In the genomic region with DNA sequence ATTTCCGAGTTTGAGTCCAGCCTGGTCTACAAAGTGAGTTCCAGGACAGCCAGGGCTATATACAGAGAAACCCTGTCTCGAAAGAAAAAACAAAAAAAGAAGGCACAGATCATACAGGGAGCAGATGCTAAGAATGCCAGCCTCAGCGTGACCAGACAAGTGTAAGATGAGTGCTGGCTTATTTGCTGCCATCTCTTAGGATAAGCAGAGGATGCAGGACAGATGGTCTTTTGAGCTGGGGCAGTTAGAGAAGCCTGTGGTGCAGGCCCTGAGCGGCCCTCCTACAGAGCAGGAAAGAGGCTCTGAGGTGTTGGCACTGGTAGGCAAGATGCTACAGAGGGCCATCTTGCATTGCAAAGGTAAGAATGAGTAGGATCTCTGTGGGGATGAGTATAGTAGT, we compare ENCODE assay signal across 32 mouse cellular contexts. TPM values are rescaled to one million over a fixed set of nuclear protein-coding genes. Genes with fewer than 3 reads are reported as not detected.
DNase-seq lines count a peak whose midpoint lies in the region; ATAC-seq lines count a peak whose summit lies in the region.
"Had no signal": no experiment of that assay in that cellular context is flagged by ENCODE, and none has a peak within 500 bp of the region (broad histone marks: within the 10 kb centered on the region; RNA-seq: fewer than 3 reads in every experiment).

No protein-coding gene starts in this region.

- no peaks in the 10 kb centered on the region for H3K9me3 ChIP-seq in forebrain, embryonic 10.5 days
- H3K9me3 ChIP-seq: embryonic facial prominence, embryonic 12.5 days; embryonic facial prominence, embryonic 15.5 days; forebrain, embryonic 12.5 days; forebrain, embryonic 15.5 days; G1E; hindbrain, embryonic 12.5 days; hindbrain, embryonic 15.5 days had no signal

- no peak overlapping the region for H3K4me3 ChIP-seq in forebrain, embryonic 10.5 days
- H3K4me3 ChIP-seq: embryonic facial prominence, embryonic 12.5 days; embryonic facial prominence, embryonic 15.5 days; forebrain, embryonic 12.5 days; forebrain, embryonic 15.5 days; hindbrain, embryonic 12.5 days; hindbrain, embryonic 15.5 days had no signal

- H3K36me3 ChIP-seq in forebrain, embryonic 10.5 days (replicated peaks) = no peaks in the 10 kb centered on the region
- H3K36me3 ChIP-seq: embryonic facial prominence, embryonic 12.5 days; embryonic facial prominence, embryonic 15.5 days; forebrain, embryonic 12.5 days; forebrain, embryonic 15.5 days; G1E; hindbrain, embryonic 12.5 days; hindbrain, embryonic 15.5 days had no signal

- no peaks in the 10 kb centered on the region; the same call in 1 of the 2 replicates for H3K4me1 ChIP-seq in forebrain, embryonic 10.5 days
- H3K4me1 ChIP-seq: forebrain, embryonic 12.5 days; hindbrain, embryonic 15.5 days had no signal

- no peaks in the 10 kb centered on the region for H3K27me3 ChIP-seq in forebrain, embryonic 10.5 days (ENCODE audit: poor library complexity, severe bottlenecking)
- H3K27me3 ChIP-seq: embryonic facial prominence, embryonic 12.5 days; embryonic facial prominence, embryonic 15.5 days; forebrain, embryonic 15.5 days; hindbrain, embryonic 12.5 days; hindbrain, embryonic 15.5 days; Patski had no signal

- DNase-seq in cerebellum, adult 11-12 months = peak; percentile 71
- DNase-seq in cerebellum, adult 8-10 months = peak; percentile 41
- peak; percentile 25 to 41 for DNase-seq in cerebellum, postnatal 10 days
- no peak for DNase-seq in forebrain, embryonic 10.5 days (ENCODE audit: extremely low spot score, low spot score)
- no peak for DNase-seq in layer of hippocampus, postnatal 25 days (ENCODE audit: extremely low spot score in 1 of 2, low spot score in 1 of 2)
- DNase-seq in gastrocnemius, postnatal 25 days = no peak
- DNase-seq: B cell, adult 2 months; gastrocnemius, postnatal 36 days; kidney, adult 2 months had no signal

- no peak overlapping the region for H3K27ac ChIP-seq in forebrain, embryonic 10.5 days
- H3K27ac ChIP-seq: embryonic facial prominence, embryonic 12.5 days; embryonic facial prominence, embryonic 15.5 days; forebrain, embryonic 12.5 days; forebrain, embryonic 15.5 days; hindbrain, embryonic 12.5 days; hindbrain, embryonic 15.5 days had no signal

- ATAC-seq in cerebellum, adult (ENCODE audit: insufficient number of reproducible peaks, low FRiP score, low TSS enrichment) = no peak
- ATAC-seq: forebrain, embryonic 15.5 days; intestine, postnatal 0 days; Patski had no signal

- WGBS in forebrain, embryonic 10.5 days = 84% methylated on average over 4 of the region's 4 CpGs

RNA-seq across cellular contexts. Expression of a gene that starts 6.9 kb away (rescaled TPM):
- polyA plus RNA-seq in forebrain, embryonic 10.5 days (2016; fragmentation: Nextera tagmentation; extraction: Ambion mirVana) = 0.15 TPM in 2 replicates
- total RNA-seq in layer of hippocampus, postnatal 25 days (2021) = under 1 TPM; 0.19 to 0.22 TPM
- under 1 TPM in 1 of 2 experiments, not detected in 1; 0.08 TPM for total RNA-seq in gastrocnemius, postnatal 25 days (2021)
- total RNA-seq: G1E; heart, postnatal 25 days had no signal
- polyA plus RNA-seq: heart, postnatal 0 days had no signal

RNA-seq across cellular contexts. Expression of a gene that starts 10.6 kb away (rescaled TPM):
- 20.5 and 20.7 TPM in 2 replicates for polyA plus RNA-seq in forebrain, embryonic 10.5 days (2016; fragmentation: Nextera tagmentation; extraction: Ambion mirVana)
- total RNA-seq in layer of hippocampus, postnatal 25 days (2021) = 10 to 100 TPM; 24.7 to 26.1 TPM
- 10 to 100 TPM; 10.3 to 16.6 TPM for total RNA-seq in gastrocnemius, postnatal 25 days (2021)

RNA-seq across cellular contexts. Expression of a gene that starts 18.3 kb away (rescaled TPM):
- not detected in 2 replicates for polyA plus RNA-seq in forebrain, embryonic 10.5 days (2016; fragmentation: Nextera tagmentation; extraction: Ambion mirVana)
- not detected for total RNA-seq in layer of hippocampus, postnatal 25 days (2021)
- total RNA-seq in gastrocnemius, postnatal 25 days (2021) = not detected
- total RNA-seq: adrenal gland, adult 18-20 months; adrenal gland, postnatal 14 days; common myeloid progenitor, adult 5-6 weeks; G1E; gastrocnemius, adult 8-10 months; gastrocnemius, postnatal 36 days; granulocyte monocyte progenitor cell, adult 5-6 weeks; heart, adult 8-10 months; heart, postnatal 25 days; hematopoietic stem cell, adult 5-6 weeks had no signal
- polyA plus RNA-seq: brain, embryonic 14.5 days; embryonic facial prominence, embryonic 12.5 days; embryonic facial prominence, embryonic 15.5 days; forebrain, embryonic 12.5 days; forebrain, embryonic 15.5 days; G1E; heart, embryonic 11.5 days; heart, embryonic 14.5 days; heart, postnatal 0 days; hindbrain, embryonic 12.5 days; hindbrain, embryonic 15.5 days; intestine, embryonic 14.5 days; intestine, postnatal 0 days; Patski had no signal

RNA-seq across cellular contexts. Expression of a gene that starts 27.4 kb away (rescaled TPM):
- 431 and 435 TPM in 2 replicates for polyA plus RNA-seq in forebrain, embryonic 10.5 days (2016; fragmentation: Nextera tagmentation; extraction: Ambion mirVana)
- 100 to 1,000 TPM; 148 to 174 TPM for total RNA-seq in layer of hippocampus, postnatal 25 days (2021)
- 100 to 1,000 TPM; 126 to 130 TPM for total RNA-seq in gastrocnemius, postnatal 25 days (2021)

RNA-seq across cellular contexts. Expression of a gene that starts 27.5 kb away (rescaled TPM):
- 101 and 102 TPM in 2 replicates for polyA plus RNA-seq in forebrain, embryonic 10.5 days (2016; fragmentation: Nextera tagmentation; extraction: Ambion mirVana)
- 10 to 100 TPM; 29.9 to 32.8 TPM for total RNA-seq in layer of hippocampus, postnatal 25 days (2021)
- 10 to 100 TPM; 19.4 to 21.9 TPM for total RNA-seq in gastrocnemius, postnatal 25 days (2021)

Comparison
In these comparisons a context has a peak if more than half of its experiments do, and no peak if none do; other contexts are left out.
1. DNase-seq: peak in cerebellum, adult 11-12 months (single experiment), cerebellum, adult 8-10 months (single experiment) and cerebellum, postnatal 10 days (2 of 2); none in forebrain, embryonic 10.5 days (single experiment), layer of hippocampus, postnatal 25 days (0 of 2) and gastrocnemius, postnatal 25 days (single experiment).